Mouse (Mus musculus) kidney, postnatal 36 days (tissue): ENCODE measurements around the gene Actr8.

Source experiments
- DNase-seq, 2 experiments: peaks; one replicate each; pipeline ENCODE4 v3.0.0; 2021 to 2022; ENCODE audit warnings: mixed read lengths in 2 of 2

Actr8 gene

DNA sequence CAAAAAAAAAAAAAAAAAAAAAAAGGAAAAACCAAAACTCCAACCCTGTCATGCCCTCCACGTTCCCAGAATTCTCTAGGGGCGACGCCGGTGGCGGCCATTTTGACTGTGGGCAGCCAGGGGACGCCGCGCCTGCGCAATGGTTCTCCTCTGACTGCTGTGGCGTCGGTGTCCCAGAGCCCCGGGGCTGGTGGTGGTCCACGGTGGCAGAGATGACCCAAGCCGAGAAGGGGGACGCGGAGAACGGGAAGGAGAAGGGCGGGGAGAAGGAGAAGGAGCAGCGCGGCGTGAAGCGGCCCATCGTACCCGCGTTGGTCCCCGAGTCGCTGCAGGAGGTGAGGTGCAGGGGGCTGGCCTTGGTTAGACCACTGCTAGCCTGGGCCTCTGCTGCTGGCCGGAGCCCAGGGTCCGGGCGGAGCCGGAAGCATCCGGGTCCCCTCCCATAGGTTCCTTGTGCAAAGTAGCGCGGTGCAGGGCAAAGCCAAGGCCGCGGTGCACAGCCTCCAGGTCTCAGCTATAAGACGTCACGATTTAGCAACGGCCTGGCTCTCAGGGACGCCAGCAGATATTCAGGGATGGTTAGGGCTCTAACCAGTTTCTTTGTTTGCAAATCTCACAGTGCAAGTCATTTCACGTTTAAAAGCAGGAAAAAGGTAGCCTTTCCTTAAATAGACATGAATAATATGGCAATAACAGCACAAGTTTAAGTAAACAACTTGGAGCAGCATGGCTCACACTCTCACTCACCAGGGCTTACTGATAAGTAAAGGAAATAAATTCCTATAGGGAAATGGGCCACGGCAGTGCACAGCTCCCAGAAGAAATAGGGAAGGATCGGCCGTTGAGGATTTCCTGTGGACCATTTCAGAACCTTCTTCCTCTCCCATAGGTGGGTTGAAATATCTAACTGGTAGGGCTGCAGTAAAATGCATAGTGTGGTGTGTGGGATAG is at the start of gene Actr8:
TSS of gene Actr8 (plus strand) at position 84 of the 951 bp plus-strand sequence.
- peak; percentile 92 to 96 for DNase-seq

DNA sequence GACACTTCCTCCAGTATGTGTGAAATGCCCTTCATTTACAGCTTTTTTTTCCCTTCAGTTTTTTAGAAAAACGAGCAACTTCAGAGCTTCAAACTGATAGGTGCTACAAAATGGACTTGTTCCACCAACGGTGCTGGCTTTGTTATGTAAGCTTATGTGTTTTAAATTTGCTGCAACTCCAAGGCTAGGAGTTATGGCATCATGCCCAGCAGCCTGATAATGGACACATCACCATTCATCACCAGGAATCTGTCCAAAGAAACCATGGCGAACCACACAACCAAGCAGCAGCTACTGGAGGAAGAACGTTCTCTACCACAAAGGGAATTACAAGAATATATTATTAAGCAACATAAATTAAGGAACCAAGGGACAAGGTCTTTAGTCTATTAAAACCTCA is 49.2 kb upstream of the Actr8 start:
- DNase-seq: no peak

- DNase-seq: no peak
Observed at GRCm38 (mm10) chr14:29935516-29935915, 42.6 kb upstream of the Actr8 start.

DNA sequence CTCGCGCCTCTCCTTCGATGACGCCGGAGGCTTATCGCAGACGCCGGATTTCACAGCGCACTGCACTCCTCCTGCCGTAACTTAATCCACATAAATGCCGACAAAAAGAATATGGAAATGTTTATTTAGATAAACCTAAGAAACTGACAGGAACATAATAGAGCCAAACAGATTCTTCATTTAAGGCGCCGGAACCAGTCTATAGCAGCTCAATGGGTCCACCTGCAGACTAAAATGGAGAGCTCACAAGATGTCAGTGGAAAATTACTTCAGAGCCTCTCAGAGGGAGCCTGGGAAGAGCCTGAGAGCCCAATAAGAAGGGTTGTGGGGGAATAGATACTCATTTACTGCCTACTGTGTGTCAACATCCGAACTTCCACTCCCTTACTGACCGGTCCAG is 40.7 kb upstream of the Actr8 start:
- no peak for DNase-seq

DNA sequence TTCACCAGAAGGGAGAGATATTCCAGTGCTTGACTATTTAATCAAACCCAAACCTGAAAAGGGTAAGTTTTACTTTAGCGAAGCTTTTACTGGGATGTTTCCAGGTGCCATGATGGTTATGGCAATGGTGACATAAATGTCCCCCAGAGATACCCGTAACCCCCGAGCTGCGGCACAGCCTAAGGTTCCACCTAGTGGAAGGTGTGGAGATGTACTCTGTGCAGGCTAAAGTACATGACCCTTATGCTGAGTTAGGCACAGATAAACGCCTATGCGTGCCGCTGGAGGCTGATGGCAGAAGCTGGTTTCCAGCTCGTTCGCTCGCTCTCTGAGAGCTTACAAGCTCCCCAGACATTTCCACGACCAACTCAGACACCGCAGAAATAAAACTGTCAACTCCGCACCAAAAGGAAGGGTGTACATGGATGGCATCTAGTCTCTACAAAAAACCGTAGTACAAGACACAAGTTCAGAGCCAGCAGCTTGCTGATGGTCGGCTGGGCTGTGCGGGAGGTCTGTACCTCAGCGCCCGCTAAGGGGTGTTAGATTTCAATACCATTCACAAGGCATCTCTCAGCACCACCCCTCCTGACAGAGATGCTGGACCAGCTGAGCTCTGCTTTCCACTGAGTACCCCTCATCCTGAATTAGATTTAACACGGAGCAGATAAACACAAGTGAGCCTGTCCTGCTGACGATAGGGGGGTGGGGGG is 38.4 kb upstream of the Actr8 start:
- DNase-seq: no peak

DNA sequence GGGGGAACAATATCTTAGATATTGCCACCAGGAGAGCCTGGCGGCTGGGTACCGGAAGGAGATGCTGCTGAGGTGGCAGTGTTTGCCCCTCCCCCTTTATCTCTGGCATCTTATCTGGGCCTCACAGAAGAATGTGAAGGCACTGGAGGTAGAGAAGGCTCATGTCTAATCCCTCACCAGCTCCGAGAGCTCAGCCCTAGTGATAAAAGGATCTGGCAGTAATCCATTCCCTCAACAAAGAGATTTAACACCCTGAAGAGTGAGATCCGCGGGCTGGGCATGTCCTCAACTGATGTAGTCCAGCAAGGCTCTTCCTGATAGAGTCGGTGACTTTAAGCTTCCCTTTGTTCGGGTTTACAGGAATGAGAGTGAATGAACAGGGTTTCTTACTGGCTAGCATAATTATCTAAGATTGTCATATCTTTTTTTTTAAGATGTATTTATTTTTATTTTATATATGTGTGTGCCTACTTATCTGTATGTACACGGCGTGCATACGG is 37.8 kb upstream of the Actr8 start:
- DNase-seq: no peak

DNA sequence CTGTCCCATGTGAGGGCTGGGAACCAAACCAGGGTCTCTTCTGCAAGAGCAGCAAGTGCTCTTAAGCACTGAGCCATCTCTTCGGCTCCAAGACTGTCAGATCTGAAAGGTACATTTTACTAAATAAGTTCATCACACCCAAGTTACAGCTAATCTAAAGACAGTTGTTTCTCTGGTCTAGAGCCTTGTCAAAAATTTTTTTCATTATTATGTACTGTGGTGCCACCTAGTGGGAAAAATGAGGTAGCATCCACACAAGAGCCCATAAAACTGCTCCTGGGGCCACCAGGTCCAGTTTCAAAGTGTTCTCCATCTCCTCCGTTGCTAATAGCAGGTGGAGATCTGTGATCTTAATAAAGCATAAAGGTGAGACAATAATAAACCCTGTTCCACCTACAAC is 37.3 kb upstream of the Actr8 start:
- peak; percentile 33 to 59 for DNase-seq

GRCm38 (mm10) chr14:29946761-29947309 is 31.3 kb upstream of the Actr8 start:
- DNase-seq: no peak

DNA sequence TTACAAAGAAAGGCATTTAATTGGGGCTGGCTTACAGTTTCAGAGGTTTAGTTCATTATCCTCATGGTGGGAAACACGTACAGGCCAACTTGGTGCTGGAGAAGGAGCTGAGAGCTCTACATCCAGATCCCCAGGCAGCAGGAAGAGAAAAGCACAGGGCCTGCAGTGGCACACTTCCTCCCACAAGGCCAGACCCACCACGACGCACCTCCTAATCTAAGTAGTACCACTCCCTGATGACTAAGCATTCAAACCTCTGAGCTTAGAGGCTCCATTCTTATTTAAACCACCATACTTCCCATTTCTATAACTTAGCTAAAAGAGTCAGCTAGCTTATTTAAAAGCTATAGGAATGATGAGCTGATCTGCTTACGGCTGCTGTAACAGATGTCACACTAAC is 27.3 kb upstream of the Actr8 start:
- no peak for DNase-seq

GRCm38 (mm10) chr14:29957393-29957792 is 20.7 kb upstream of the Actr8 start:
- no peak for DNase-seq

GRCm38 (mm10) chr14:29967611-29968010 is 10.5 kb upstream of the Actr8 start:
- no peak for DNase-seq

DNA sequence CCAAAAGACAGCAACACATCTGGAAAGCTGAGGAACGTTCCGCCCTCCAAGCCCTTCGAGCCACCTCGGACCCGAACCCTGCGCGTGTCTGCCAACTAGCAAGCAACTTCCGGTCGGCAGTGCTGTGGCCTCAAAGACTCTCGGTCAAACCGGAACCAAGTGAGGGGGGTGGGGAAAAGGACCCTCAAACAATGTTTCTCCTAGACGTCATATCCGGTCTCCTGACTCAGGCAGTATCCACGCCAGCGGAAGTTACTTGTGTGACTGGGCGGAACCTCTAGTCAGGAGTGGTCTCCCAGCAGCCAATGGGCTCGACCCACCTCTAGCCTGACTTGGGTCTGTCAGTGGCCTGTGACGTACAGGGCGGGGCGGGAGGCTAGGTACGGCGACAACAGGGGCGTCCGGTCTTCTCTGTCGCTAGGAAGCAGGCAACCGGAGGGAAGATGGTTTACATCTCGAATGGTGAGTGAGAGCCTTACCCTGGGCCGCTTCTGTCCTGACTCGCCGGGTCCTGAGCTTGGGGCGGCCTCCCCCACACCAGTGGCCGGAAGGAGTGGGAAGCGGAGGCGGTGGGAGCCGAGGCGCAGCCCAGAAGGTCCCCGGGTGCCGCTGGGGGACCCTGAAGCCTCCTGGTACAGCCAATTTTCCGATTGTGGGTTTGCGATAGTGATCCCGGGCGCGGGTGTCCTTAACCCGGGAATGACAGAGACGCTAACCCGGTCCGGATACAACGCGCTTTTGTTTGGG is 9.9 kb upstream of the Actr8 start, which contains the start of gene Selenok:
TSS of gene Selenok (plus strand) at position 234 of the 747 bp plus-strand sequence.
- DNase-seq: peak; percentile 95 to 99

DNA sequence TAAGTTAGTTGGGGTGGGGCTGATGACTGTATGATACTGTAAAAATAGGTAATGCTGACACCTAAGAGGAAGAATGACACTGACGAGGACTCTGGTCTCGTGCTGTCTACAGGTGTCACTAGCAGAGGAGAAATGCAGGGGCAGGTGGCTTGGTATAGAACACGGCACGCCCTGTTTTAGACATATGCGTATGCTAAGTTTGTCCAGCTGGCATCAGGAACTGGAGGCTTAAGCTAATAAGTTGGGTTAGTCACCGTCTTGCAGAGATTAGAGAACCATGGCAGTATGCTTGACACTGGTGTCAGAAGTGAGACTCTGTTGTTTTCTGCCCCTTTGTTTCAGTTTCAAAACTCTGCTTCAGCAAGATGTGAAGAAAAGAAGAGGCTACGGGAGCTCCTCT is 6.7 kb upstream of the Actr8 start:
- DNase-seq: no peak

DNA sequence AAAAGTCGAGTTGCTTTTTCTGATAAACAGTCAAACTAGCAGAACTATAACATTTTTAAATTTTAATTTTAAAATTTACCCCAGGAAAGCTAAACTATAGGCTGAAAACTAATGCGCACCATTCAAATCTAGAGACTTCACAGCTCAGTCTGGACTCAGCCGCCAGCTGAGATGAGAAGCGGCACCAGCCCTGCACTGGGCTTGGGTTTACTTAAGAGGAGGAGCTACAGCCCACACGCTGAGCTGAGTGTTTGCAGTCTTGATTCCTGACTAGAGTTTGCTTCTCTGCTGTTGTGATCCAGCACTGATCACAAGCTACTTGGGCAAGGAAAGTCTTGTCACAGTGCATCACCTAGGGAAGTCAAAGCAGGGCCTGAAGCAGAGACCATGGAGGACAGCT is 6.1 kb upstream of the Actr8 start:
- no peak for DNase-seq

DNA sequence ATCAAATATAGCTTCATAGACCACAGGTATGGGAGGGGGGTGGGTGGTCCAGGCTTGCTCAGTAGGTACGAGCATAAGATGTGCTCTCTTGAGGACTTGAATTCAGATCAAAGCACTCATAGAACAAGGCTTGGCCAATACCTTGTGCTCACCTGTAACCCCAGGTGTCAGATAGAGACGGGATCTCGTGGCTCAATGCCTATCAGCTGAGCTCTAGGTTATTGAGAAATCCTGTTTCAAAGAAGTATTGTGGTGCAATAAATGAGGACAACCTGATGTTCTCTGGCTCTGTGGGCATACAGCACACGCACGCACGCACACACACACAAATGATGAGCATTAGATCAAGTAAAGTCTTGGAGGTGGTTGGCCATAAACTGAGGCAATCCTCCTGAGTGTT is 1.2 kb upstream of the Actr8 start:
- DNase-seq: no peak

GRCm38 (mm10) chr14:29980447-29981205 is 2.5 kb downstream of the Actr8 start:
- peak; percentile 54 to 78 for DNase-seq

- DNase-seq: no peak
Observed at GRCm38 (mm10) chr14:29986096-29986495, 8.0 kb downstream of the Actr8 start.

DNA sequence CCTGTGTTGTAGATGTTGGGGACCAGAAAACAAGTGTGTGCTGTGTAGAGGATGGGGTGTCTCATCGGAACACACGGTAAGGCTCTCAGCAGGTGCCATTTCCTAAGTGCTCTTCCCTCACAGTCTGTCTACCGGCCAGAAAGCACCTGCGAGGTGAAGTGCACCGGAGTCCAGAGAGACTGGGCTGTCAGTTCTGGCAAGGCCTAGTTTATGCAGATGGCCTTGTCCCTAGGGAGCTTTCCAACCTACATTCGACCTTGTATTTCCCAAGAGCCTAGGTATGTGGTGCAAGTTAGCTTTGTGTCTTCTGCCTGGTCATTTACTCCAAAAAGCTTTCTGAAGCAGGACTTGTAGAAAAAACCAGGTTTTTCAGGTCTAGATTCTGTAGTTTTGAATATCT is 9.1 kb downstream of the Actr8 start:
- DNase-seq: no peak

DNA sequence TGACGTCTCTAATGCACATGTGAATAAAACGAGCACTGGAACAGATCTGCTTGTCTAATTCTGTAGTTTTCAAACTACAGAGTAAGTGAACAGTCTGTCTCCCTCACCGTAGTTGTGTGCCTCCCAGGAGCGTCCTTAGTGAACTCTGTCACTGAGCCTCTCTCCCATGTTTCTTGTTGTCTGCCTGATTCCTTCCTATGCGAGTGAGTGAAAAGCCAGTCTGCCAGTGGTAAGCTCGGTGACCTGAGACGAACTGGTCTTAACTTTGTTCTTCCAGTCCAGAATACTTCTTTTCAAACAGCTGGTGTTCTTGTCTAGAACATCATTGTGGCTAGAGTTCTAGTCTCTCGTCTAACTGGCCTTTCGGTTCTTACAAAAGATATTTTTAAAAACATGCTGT is 9.6 kb downstream of the Actr8 start:
- peak; percentile 41 to 48 for DNase-seq

- DNase-seq: peak in 1 of 2 experiments; percentile 43
Observed at GRCm38 (mm10) chr14:29988337-29988736, 10.2 kb downstream of the Actr8 start.

DNA sequence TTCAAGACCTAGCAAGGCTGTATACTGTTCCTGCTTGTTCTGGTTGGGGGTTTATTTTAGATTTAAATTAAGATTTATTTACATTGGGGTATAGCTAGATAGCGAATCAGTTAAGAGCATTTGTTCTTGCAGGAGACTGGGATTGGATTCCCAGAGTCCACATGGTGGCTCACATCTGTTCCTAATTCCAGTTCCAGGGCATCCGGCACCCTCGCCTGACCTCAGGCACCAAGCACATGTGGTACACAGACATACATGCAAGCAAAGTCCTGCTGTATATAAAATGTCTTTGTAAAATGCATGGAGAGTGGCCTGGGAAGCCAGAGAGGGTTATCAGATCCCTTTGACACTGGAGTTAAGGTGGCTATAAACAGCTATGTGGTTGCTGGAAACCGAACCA is 16.8 kb downstream of the Actr8 start:
- no peak for DNase-seq
